Mouse (Mus musculus) adrenal gland, postnatal 25 days (tissue): ENCODE measurements around the gene Hspa4l. TPM values are rescaled to one million over a fixed set of nuclear protein-coding genes. Genes with fewer than 3 reads are reported as not detected.
A peak's percentile ranks its signal among the peaks of the same experiment; 100 is the strongest.

Source experiments
- DNase-seq: peaks from one replicate; pipeline ENCODE4 v3.0.0; 2021; ENCODE audit warnings: mixed read lengths
- long read RNA-seq: library from polyadenylated mRNA; stranded (forward); transcript quantifications from one replicate; pipeline ENCODE4 v2.0.0, GENCODE M21; 2021
- total RNA-seq: library from RNA; stranded (reverse); gene quantifications from 2 replicates; pipeline ENCODE4 v1.2.3, GENCODE M21; 2021

The Hspa4l gene
- total RNA-seq, result 64.3 and 64.8 TPM in 2 replicates
- long read RNA-seq, full-length matches to known transcripts, result 36 of 46 reads
- long read RNA-seq, partial matches to known transcripts, result 8 of 46 reads
- long read RNA-seq, other reads (novel, unspliced or antisense), result 2 of 46 reads

- DNase-seq, result no peak
Measured at GRCm38 (mm10) chr3:40744024-40744835, at the start of gene Hspa4l. Gene Hspa4l, plus strand, starts transcription at chr3:40744495.

DNA sequence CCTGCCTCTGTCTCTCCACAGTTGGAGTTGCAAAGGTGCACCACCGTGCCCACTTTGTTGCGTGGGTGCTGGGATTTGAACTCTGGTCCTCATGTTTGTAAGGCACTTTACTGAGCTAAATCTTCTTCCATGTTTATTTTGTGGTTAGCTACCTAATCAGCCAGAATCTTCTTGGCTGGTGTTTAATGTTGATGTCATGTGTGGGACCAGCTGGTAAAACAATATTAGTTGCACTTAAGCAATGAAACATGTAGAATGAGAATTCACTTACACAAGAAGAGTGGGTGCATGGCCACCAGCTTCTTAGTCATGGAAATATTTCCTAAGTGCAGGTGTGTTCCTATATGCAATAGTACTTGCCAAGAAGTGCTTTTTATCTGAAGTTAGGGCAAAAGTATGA lies 49.1 kb upstream of the Hspa4l start:
- no peak for DNase-seq

- no peak for DNase-seq
Measured at GRCm38 (mm10) chr3:40698834-40699233, 45.5 kb upstream of the Hspa4l start.

- no peak for DNase-seq
Measured at GRCm38 (mm10) chr3:40704816-40705430, 39.4 kb upstream of the Hspa4l start.

DNA sequence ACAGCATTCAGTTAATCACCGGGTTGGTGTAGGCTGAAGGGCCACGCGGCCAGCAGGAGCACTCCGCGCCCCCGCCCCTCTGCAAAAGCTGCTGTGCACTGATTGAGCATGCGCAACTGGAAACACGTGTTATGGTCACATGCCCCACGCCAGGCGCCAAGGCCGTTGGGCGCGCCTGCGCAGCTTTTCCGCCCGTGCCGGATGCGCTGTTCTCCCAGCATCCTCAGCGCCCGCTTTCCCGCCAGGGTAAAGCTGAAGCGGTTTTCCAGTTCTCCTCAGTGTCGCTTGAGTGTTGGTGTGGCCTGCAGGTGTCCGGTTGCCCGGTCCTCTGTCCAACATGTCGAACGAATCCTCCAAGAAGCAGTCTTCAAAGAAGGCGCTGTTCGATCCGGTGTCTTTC lies 35.6 kb upstream of the Hspa4l start, which contains the start of gene Slc25a31:
Gene Slc25a31, plus strand, starts transcription at position 201 of the 400 bp plus-strand sequence.
- no peak for DNase-seq

- DNase-seq, result no peak
Measured at GRCm38 (mm10) chr3:40716056-40716455, 28.2 kb upstream of the Hspa4l start.

- DNase-seq, result no peak
Measured at GRCm38 (mm10) chr3:40719022-40719421, 25.3 kb upstream of the Hspa4l start.

DNA sequence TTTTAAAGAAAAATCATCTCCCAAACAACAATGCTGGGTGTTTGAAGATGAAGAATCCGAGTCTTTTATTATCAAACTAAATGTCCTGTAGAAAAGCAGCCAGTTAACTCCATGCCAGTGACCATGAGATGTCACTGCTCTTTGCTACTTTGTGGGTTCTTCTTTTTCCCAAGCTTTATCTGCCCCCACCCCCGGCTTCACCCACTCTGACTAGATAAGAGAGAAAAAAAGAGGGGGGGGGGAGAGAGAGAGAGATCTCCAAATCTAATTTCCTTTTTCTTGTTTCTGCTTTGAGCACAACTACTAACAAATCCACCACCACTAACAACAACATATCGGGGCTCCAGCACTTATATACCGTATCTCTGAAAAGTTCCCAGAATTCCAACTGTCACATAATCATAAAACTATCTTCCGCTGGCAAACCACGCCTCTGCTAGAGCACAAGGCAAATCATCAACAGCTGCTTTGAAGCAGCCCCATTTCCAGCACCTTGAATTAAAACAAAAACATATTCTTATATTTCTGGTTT lies 5.8 kb upstream of the Hspa4l start:
- no peak for DNase-seq

- DNase-seq, result peak; percentile 96
Measured at GRCm38 (mm10) chr3:40744836-40745660, 753 bp downstream of the Hspa4l start.

GRCm38 (mm10) chr3:40745661-40746547 lies 1.6 kb downstream of the Hspa4l start:
- no peak for DNase-seq

GRCm38 (mm10) chr3:40760746-40761145 lies 16.5 kb downstream of the Hspa4l start:
- no peak for DNase-seq

- no peak for DNase-seq
Measured at GRCm38 (mm10) chr3:40761312-40761711, 17.0 kb downstream of the Hspa4l start.

- DNase-seq, result no peak
Measured at GRCm38 (mm10) chr3:40793783-40794182, 49.5 kb downstream of the Hspa4l start.

DNA sequence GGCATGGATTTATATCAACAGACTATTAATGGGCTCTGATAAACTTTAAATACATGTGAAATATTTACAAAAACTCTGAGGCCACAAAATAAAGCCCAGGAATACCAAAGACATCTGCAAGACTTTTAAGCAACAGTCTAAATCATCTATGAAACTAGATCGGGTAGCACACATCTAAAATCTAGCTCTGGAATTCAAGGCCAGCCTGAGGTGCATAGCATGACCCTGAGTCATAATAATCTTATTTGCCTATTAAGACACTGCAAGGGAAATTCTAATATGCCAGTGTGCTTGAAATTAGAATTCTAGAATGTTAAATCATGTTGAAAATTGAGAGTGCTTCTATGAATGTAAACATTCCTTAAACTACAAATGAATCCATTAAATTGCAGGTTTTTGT lies 53.8 kb downstream of the Hspa4l start:
- DNase-seq, result no peak

DNA sequence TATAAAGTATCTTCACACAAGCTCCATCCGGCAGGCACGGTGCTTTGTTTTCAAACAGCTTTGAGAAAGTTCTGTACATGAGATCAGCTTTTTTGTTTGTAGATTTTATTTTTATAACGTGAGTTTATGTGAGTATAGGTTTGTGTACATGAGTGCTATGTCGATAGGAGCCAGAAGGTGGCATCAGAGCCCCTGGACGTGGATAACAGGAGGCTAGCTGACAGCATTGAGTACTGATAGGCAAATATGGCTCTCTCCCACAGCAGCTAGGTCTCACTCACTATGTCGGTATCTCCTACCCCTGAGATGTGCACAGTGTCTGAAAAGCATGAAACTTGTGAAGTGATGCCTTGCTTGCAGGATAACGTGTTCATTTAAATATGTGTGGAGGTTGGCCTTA lies 54.2 kb downstream of the Hspa4l start:
- DNase-seq, result peak; percentile 37

DNA sequence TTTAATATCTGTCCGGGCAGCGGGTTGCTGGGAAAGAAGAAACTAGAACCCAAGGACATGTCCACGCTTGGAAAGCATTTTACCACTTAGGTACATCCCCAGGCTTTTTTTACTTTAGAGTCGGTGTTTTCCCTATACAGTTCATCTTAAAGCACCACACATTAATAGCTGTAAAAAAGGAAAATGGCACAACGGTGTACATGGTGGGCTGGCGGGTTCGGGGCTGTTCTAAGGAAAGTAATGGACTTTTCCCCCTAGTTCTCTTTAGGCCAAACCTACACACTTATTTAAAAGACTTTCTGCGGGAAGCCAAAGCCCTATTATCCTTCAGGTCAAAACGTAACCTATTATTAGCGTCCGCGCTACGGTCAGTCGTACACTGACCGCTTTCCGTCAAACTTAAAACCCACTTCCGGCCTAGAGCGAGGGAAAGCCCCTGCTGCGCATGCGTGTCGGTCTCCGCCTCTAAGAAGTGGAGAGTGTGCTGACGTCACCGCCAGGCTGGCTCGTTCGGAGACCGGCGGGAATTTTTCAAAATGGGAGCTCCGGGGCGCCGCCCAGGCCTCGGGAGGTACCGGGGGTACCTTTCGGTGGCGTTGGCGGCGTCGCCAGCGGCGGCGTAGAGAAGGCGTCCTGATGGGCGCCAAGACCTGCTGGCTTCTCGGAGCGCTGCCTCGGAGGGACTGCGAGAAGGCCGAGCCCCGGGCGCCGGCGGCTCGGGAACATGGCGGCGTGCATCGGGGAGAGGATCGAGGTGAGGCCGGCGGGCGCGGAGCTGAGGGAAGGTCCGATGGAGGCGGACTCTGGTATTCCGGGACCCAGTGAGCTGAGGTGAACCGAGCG lies 55.5 kb downstream of the Hspa4l start, which contains the start of gene Plk4:
Gene Plk4, plus strand, starts transcription at position 490 of the 843 bp plus-strand sequence.
- DNase-seq, result peak; percentile 99

GRCm38 (mm10) chr3:40800373-40800823 lies 56.1 kb downstream of the Hspa4l start:
- peak; percentile 48 for DNase-seq

DNA sequence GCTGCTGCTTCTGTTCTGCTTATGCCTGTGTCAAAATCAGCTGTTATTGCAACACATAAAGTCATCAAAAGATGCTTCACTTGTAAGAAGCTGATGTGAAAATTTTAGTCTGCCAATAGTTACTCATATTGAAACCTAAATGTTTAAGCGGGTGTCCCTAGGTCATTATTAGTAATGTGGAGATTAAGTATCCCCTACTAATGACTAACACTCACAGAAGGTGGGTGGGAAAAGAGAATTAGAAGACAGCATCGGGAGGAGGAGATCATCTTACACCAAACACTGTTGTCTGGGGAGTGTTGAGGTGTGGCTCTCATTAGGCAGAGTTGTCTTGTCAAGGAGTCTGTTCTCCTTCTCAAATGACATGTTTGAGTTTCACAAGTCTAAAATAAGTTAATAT lies 62.6 kb downstream of the Hspa4l start:
- no peak for DNase-seq

DNA sequence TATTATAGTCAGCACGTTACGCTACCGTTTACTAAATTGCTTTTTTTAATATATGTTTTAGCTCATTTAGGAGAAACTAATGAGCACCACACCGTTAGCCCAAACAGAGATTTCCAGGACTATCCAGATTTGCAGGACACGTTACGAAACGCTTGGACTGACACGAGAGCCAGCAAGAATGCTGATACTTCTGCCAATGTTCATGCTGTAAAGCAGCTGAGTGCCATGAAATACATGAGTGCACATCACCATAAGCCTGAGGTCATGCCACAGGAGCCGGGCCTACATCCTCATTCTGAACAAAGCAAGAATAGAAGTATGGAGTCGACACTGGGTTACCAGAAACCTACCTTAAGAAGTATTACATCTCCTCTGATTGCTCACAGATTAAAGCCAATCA lies 64.4 kb downstream of the Hspa4l start:
- no peak for DNase-seq

GRCm38 (mm10) chr3:40809894-40810293 lies 65.6 kb downstream of the Hspa4l start:
- no peak for DNase-seq
